Mouse (Mus musculus) olfactory bulb, adult 2 months (tissue): ENCODE results near the gene Traf3ip3.

Experiments used
- CTCF ChIP-seq: fragments of 200-500 bp; IDR thresholded peaks from 2 replicates; pipeline ENCODE4 v1.5.1; 2012; ENCODE audit warnings: low read depth, mild to moderate bottlenecking, low read length, moderate library complexity; ENCODE audit not compliant: insufficient read depth
- POLR2A ChIP-seq: fragments of 200-500 bp; IDR thresholded peaks from 2 replicates; pipeline ENCODE4 v1.6.1; 2012; ENCODE audit warnings: mild to moderate bottlenecking, low read depth, low read length, moderate library complexity; ENCODE audit not compliant: insufficient read depth

DNA sequence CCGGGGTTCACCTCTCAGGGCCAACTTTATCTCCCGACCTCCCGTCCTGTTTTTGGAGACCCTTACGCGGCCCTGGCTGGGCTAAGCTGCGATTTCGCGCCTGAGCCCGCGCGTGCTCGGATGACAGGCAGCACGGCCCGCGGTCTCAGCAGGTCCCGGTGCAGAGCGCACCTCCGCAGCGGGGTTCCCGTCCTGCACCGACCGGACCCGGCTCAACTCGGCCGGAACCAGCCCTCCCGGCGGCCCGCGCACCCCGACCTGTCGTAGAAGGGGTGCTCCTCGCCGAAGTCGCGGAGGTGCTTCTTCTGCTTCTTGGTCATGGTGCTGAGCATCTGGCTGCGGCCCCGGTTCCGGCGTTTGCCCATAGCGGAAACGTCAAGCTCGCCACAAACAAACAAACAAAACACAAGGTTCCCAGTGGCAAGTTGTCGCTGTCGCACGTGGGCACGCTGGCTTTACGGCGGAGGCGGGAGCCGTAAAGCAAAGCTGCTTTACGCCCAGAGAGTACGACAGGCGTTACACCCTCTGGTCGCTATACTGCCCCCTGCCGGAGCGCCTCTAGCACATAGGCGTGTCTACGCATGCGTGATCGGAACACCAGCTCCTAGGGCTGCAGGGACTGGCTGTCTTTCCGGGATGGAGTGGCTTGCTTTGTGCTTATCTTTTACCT is 71.6 kb downstream of the Traf3ip3 start, which contains the start of gene Diexf:
- TF ChIP-seq CTCF = peak; percentile 92
- peak; percentile 79 for TF ChIP-seq POLR2A
